Mouse (Mus musculus) small intestine, adult 2 months (tissue): ENCODE measurements at regions not wholly inside any gene's neighbourhood (a gene's known extent, or its start where the extent isn't known, plus 50 kb on each side); places are given as distances from the start of the nearest gene placed in this dataset.

Experiments
- CTCF ChIP-seq: fragments of 200-500 bp; IDR thresholded peaks from 2 replicates; pipeline ENCODE4 v1.5.1; 2012; ENCODE audit warnings: low read depth, mild to moderate bottlenecking, control low read depth, inconsistent platforms, low read length, moderate library complexity, mixed read lengths; ENCODE audit not compliant: insufficient replicate concordance, insufficient read length; ENCODE audit errors: extremely low read depth
- POLR2A ChIP-seq: fragments of 200-500 bp; IDR thresholded peaks from 2 replicates; pipeline ENCODE4 v1.6.1; 2012; ENCODE audit warnings: low read depth, mild to moderate bottlenecking, control low read depth, inconsistent platforms, low read length, moderate library complexity

GRCm38 (mm10) chr15:85656852-85657251 lies 74.6 kb upstream of the Wnt7b start:
- TF ChIP-seq CTCF (no peak), POLR2A (no peak)
